Mouse (Mus musculus): ENCODE data around the gene Gm11020.

- TF ChIP-seq CTCF (IDR thresholded peaks at IDR 0.05; ENCODE audit: low read depth, low read length), result no peak
- TF ChIP-seq TAL1 (conservative IDR thresholded peaks at IDR 0.05; ENCODE audit: low read depth, low read length), result no peak
- TF ChIP-seq GATA1 (IDR thresholded peaks at IDR 0.05; ENCODE audit: borderline replicate concordance, low read length), result no peak
- no peak for TF ChIP-seq POLR2AphosphoS5 (IDR thresholded peaks at IDR 0.05; ENCODE audit: insufficient replicate concordance, low read depth, low read length)
- TF ChIP-seq GATA2 (IDR thresholded peaks at IDR 0.05; ENCODE audit: borderline replicate concordance, low read depth, low read length), result no peak
These were observed 44.3 kb downstream of the Gm11020 start for GRCm38 (mm10) chr8:104365695-104366094.
